Comparison of ENCODE assay signal across 11 mouse cellular contexts in genomic region chr3:134033862-134034261, GRCm38 (mm10).
A peak's percentile ranks its signal among the peaks of the same experiment; 100 is the strongest.
DNase-seq lines count a peak whose midpoint lies in the region; ATAC-seq and TF ChIP-seq lines count a peak whose summit lies in the region.
"Had no signal": no experiment of that assay in that cellular context is flagged by ENCODE, and none has a peak within 500 bp of the region (broad histone marks: within the 10 kb centered on the region; RNA-seq: fewer than 3 reads in every experiment).

No protein-coding gene starts in this region.

- H3K4me1 ChIP-seq in embryonic facial prominence, embryonic 14.5 days (ENCODE audit: control insufficient read depth, insufficient read depth, low read length) = no peaks in the 10 kb centered on the region
- H3K4me1 ChIP-seq in embryonic facial prominence, embryonic 10.5 days = no peaks in the 10 kb centered on the region
- no peaks in the 10 kb centered on the region for H3K4me1 ChIP-seq in MEL (ENCODE audit: control insufficient read depth in 1 of 2, insufficient read depth in 2 of 2, low read length in 2 of 2)
- no peaks in the 10 kb centered on the region for H3K4me1 ChIP-seq in kidney, adult 2 months (ENCODE audit: control insufficient read depth, insufficient read depth, low read length)
- no peaks in the 10 kb centered on the region for H3K4me1 ChIP-seq in kidney, embryonic 15.5 days

- no peaks in the 10 kb centered on the region for H3K9me3 ChIP-seq in embryonic facial prominence, embryonic 14.5 days (ENCODE audit: control insufficient read depth, low read length)
- no peaks in the 10 kb centered on the region for H3K9me3 ChIP-seq in embryonic facial prominence, embryonic 10.5 days
- no peaks in the 10 kb centered on the region for H3K9me3 ChIP-seq in MEL (replicated peaks; ENCODE audit: insufficient read depth, low read length)
- H3K9me3 ChIP-seq in kidney, embryonic 15.5 days (replicated peaks) = no peaks in the 10 kb centered on the region

- no peak overlapping the region for H3K4me3 ChIP-seq in embryonic facial prominence, embryonic 14.5 days (ENCODE audit: low read depth, low read length)
- H3K4me3 ChIP-seq in embryonic facial prominence, embryonic 10.5 days = no peak overlapping the region
- no peak overlapping the region for H3K4me3 ChIP-seq in MEL (ENCODE audit: control insufficient read depth in 1 of 2, insufficient read depth in 1 of 2, low read depth in 2 of 2, low read length in 2 of 2)
- H3K4me3 ChIP-seq in kidney, adult 2 months (ENCODE audit: insufficient read depth, low read depth, low read length) = no peak overlapping the region
- H3K4me3 ChIP-seq in kidney, embryonic 15.5 days (replicated peaks) = no peak overlapping the region

- TF ChIP-seq EP300 in MEL (IDR thresholded peaks at IDR 0.05; ENCODE audit: low read depth in 1 of 2, low read length in 2 of 2) = no peak

- no peak for TF ChIP-seq RAD21 in MEL (IDR thresholded peaks at IDR 0.05; ENCODE audit: low read depth, low read length)

- TF ChIP-seq POLR2A in MEL (IDR thresholded peaks at IDR 0.05; ENCODE audit: control insufficient read depth in 1 of 2, insufficient read depth in 1 of 2, low read depth in 1 of 2, low read length in 2 of 2, poor library complexity in 1 of 2) = no peak
- TF ChIP-seq POLR2A in kidney, adult 2 months (IDR thresholded peaks at IDR 0.05; ENCODE audit: low read depth, low read length) = no peak

- H3K9ac ChIP-seq in embryonic facial prominence, embryonic 14.5 days (ENCODE audit: low read depth, low read length) = no peak overlapping the region
- no peak overlapping the region for H3K9ac ChIP-seq in MEL (ENCODE audit: control insufficient read depth, low read depth, low read length, poor library complexity, severe bottlenecking)
- no peak overlapping the region for H3K9ac ChIP-seq in kidney, embryonic 15.5 days

- no peak for TF ChIP-seq CTCF in MEL (IDR thresholded peaks at IDR 0.05 in 2 of 3, conservative IDR thresholded peaks at IDR 0.05 in 1 of 3; ENCODE audit: control insufficient read depth in 1 of 3, insufficient read depth in 1 of 3, low read depth in 2 of 3, low read length in 3 of 3, poor library complexity in 1 of 3, severe bottlenecking in 1 of 3)
- TF ChIP-seq CTCF in kidney, adult 2 months (conservative IDR thresholded peaks at IDR 0.05; ENCODE audit: insufficient read depth, insufficient read length, low read depth, low read length) = no peak

- no peak overlapping the region for H3K27ac ChIP-seq in embryonic facial prominence, embryonic 14.5 days (replicated peaks; ENCODE audit: low read depth, low read length)
- H3K27ac ChIP-seq in embryonic facial prominence, embryonic 10.5 days (replicated peaks) = no peak overlapping the region
- no peak overlapping the region for H3K27ac ChIP-seq in MEL (ENCODE audit: control insufficient read depth, low read depth, low read length)
- no peak overlapping the region for H3K27ac ChIP-seq in kidney, adult 2 months (ENCODE audit: insufficient read depth, low read depth, low read length)
- H3K27ac ChIP-seq in kidney, embryonic 15.5 days = no peak overlapping the region
- H3K27ac ChIP-seq: hindbrain, postnatal 0 days had no signal

- ATAC-seq in embryonic facial prominence, embryonic 14.5 days (ENCODE audit: low read depth) = no peak
- ATAC-seq in frontal cortex, adult (ENCODE audit: low TSS enrichment) = peak; percentile 99
- 0 out of 2 replicates have a peak, but pooled peaks have one; percentile 6 for ATAC-seq in megakaryocyte progenitor cell, adult 5-6 weeks (replicated peaks; ENCODE audit: poor library complexity)
- no peak for ATAC-seq in kidney, embryonic 15.5 days (replicated peaks; ENCODE audit: low FRiP score)
- ATAC-seq: hindbrain, postnatal 0 days had no signal

- no peak overlapping the region for H3K4me2 ChIP-seq in embryonic facial prominence, embryonic 14.5 days (ENCODE audit: low read depth, low read length)
- no peak overlapping the region for H3K4me2 ChIP-seq in kidney, embryonic 15.5 days

- no peaks in the 10 kb centered on the region for H3K36me3 ChIP-seq in embryonic facial prominence, embryonic 14.5 days (ENCODE audit: control insufficient read depth, insufficient read depth, low read length)
- no peaks in the 10 kb centered on the region for H3K36me3 ChIP-seq in embryonic facial prominence, embryonic 10.5 days (replicated peaks)
- H3K36me3 ChIP-seq in MEL (ENCODE audit: control insufficient read depth in 1 of 2, insufficient read depth in 2 of 2, low read length in 2 of 2) = no peaks in the 10 kb centered on the region
- H3K36me3 ChIP-seq in kidney, adult 2 months (ENCODE audit: control insufficient read depth, insufficient read depth, low read length) = no peaks in the 10 kb centered on the region
- no peaks in the 10 kb centered on the region for H3K36me3 ChIP-seq in kidney, embryonic 15.5 days

- H3K79me2 ChIP-seq in MEL (ENCODE audit: control insufficient read depth, insufficient read depth, low read length, poor library complexity) = no peaks in the 10 kb centered on the region

- peak; percentile 27 for DNase-seq in embryonic facial prominence, embryonic 14.5 days (ENCODE audit: low spot score)
- no peak for DNase-seq in embryonic facial prominence, embryonic 10.5 days (ENCODE audit: low spot score)
- peak; percentile 3 for DNase-seq in MEL (ENCODE audit: low read depth, low spot score)
- DNase-seq in kidney, adult 2 months = no peak
- no peak for DNase-seq in B cell, adult 2 months
- DNase-seq: retina, postnatal 1 day; thymus, postnatal 36 days had no signal

- 59% methylated on average over 5 of the region's 5 CpGs for WGBS in embryonic facial prominence, embryonic 14.5 days
- 77% methylated on average over 5 of the region's 5 CpGs for WGBS in embryonic facial prominence, embryonic 10.5 days
- 56% methylated on average over 5 of the region's 5 CpGs for WGBS in kidney, adult 2 months
- 68% methylated on average over 5 of the region's 5 CpGs for WGBS in kidney, embryonic 15.5 days

- no peaks in the 10 kb centered on the region for H3K27me3 ChIP-seq in embryonic facial prominence, embryonic 14.5 days (replicated peaks; ENCODE audit: control insufficient read depth, insufficient read depth, low read length)
- H3K27me3 ChIP-seq in embryonic facial prominence, embryonic 10.5 days (replicated peaks; ENCODE audit: low read depth, poor library complexity, severe bottlenecking) = no peaks in the 10 kb centered on the region
- no peaks in the 10 kb centered on the region for H3K27me3 ChIP-seq in MEL (ENCODE audit: control insufficient read depth in 1 of 2, insufficient read depth in 2 of 2, low read length in 2 of 2)
- no peaks in the 10 kb centered on the region for H3K27me3 ChIP-seq in kidney, adult 2 months (replicated peaks; ENCODE audit: control insufficient read depth, insufficient read depth, low read length)
- H3K27me3 ChIP-seq in kidney, embryonic 15.5 days = no peaks in the 10 kb centered on the region

TF ChIP-seq in MEL, 35 proteins besides CTCF, POLR2A, EP300 and RAD21:
- TF ChIP-seq ZMIZ1 (IDR thresholded peaks at IDR 0.05; ENCODE audit: low read depth, low read length) (no peak), MYC (IDR thresholded peaks at IDR 0.05; ENCODE audit: low read depth, low read length) (no peak), MYB (IDR thresholded peaks at IDR 0.05; ENCODE audit: low read depth, low read length) (no peak), ZNF384 (IDR thresholded peaks at IDR 0.05; ENCODE audit: low read depth, low read length) (no peak), USF2 (IDR thresholded peaks at IDR 0.05; ENCODE audit: borderline replicate concordance in 1 of 2, insufficient read depth in 1 of 2, low read depth in 1 of 2, low read length in 2 of 2) (no peak)

Comparison
In these comparisons a context has a peak if more than half of its experiments do, and no peak if none do; other contexts are left out.
1. DNase-seq: peak in embryonic facial prominence, embryonic 14.5 days (single experiment) and MEL (single experiment); none in embryonic facial prominence, embryonic 10.5 days (single experiment), kidney, adult 2 months (single experiment) and B cell, adult 2 months (0 of 2).
2. ATAC-seq: peak in frontal cortex, adult (single experiment) and megakaryocyte progenitor cell, adult 5-6 weeks (single experiment); none in embryonic facial prominence, embryonic 14.5 days (single experiment) and kidney, embryonic 15.5 days (single experiment).